Mouse (Mus musculus) ES-E14 (cell line): ENCODE data around the gene Haghl. TPM values are rescaled to one million over a fixed set of nuclear protein-coding genes. Genes with fewer than 3 reads are reported as not detected.
A peak's percentile ranks its signal among the peaks of the same experiment; 100 is the strongest.

ENCODE experiments used
- DNase-seq: peaks from one replicate; pipeline ENCODE4 v3.0.0-alpha.2; 2013; ENCODE audit warnings: low read depth, low spot score
- H3K27ac ChIP-seq: 2 replicates; pipeline ENCODE4 v1.5.1; 2012; ENCODE audit warnings: low read depth, mild to moderate bottlenecking, low read length, moderate library complexity, mixed read lengths; ENCODE audit not compliant: poor library complexity, insufficient read depth, severe bottlenecking
- H3K36me3 ChIP-seq: 2 replicates; pipeline ENCODE4 v1.6.1; 2012; ENCODE audit warnings: mild to moderate bottlenecking, low read length, moderate library complexity, mixed read lengths; ENCODE audit not compliant: control insufficient read depth, poor library complexity, insufficient read depth, severe bottlenecking
- H3K4me1 ChIP-seq, 2 experiments: fragments of 150-350 bp in 1 of 2; sonication (generic) in 1 of 2; 2 replicates each; pipeline ENCODE4 v1.6.1; 2012; ENCODE audit warnings: low read length in 2 of 2, mild to moderate bottlenecking in 1 of 2, mixed read lengths in 1 of 2; ENCODE audit not compliant: control insufficient read depth in 2 of 2, insufficient read depth in 2 of 2, poor library complexity in 1 of 2
- H3K4me3 ChIP-seq, 2 experiments: fragments of 150-350 bp in 1 of 2; sonication (generic) in 1 of 2; 2 replicates each; pipeline ENCODE4 v1.5.1; 2012; ENCODE audit warnings: low read length in 2 of 2, low read depth in 1 of 2, mild to moderate bottlenecking in 1 of 2, mixed read lengths in 1 of 2; ENCODE audit not compliant: insufficient read depth in 1 of 2, poor library complexity in 1 of 2, severe bottlenecking in 1 of 2
- H3K9ac ChIP-seq: 2 replicates; pipeline ENCODE4 v1.6.1; 2012; ENCODE audit warnings: low read depth, mild to moderate bottlenecking, low read length, mixed read lengths; ENCODE audit not compliant: poor library complexity, insufficient read depth, severe bottlenecking
- H3K9me3 ChIP-seq: fragments of 150-350 bp; sonication (generic); 2 replicates; pipeline ENCODE4 v1.6.1; 2012; ENCODE audit warnings: low read depth, mild to moderate bottlenecking, low read length; ENCODE audit not compliant: control insufficient read depth, insufficient read depth
- CHD2 ChIP-seq: IDR thresholded peaks from 2 replicates; pipeline ENCODE4 v1.6.1; 2014; ENCODE audit warnings: mild to moderate bottlenecking, low read depth, low read length, inconsistent platforms
- HCFC1 ChIP-seq: IDR thresholded peaks from 2 replicates; pipeline ENCODE4 v1.6.1; 2012; ENCODE audit warnings: low read length, inconsistent platforms, borderline replicate concordance; ENCODE audit not compliant: insufficient read depth
- MAFK ChIP-seq: IDR thresholded peaks from 2 replicates; pipeline ENCODE4 v1.6.1; 2014; ENCODE audit warnings: mild to moderate bottlenecking, low read depth, low read length, inconsistent platforms; ENCODE audit not compliant: insufficient read depth
- ZC3H11A ChIP-seq: IDR thresholded peaks from 2 replicates; pipeline ENCODE4 v1.6.1; 2012; ENCODE audit warnings: low read depth, mild to moderate bottlenecking, inconsistent platforms, low read length, borderline replicate concordance
- ZNF384 ChIP-seq: IDR thresholded peaks from 2 replicates; pipeline ENCODE4 v1.6.1; 2012; ENCODE audit warnings: low read depth, low read length, inconsistent platforms
- in situ Hi-C, 2 experiments: fragments of 600-800 bp; cut with MboI; formaldehyde crosslinking; loops; one replicate each; pipeline ENCODE4 v1.15.1; 2025; ENCODE audit warnings: low sequenced_read_pairs in 2 of 2, inconsistent platforms in 1 of 2; ENCODE audit not compliant: unreplicated experiment in 2 of 2
- total RNA-seq: library from RNA; depleted of rRNA; stranded (reverse); fragments of 300-350 nt; gene quantifications from 2 replicates; pipeline ENCODE4 v1.2.3, GENCODE M21; 2012

The Haghl gene
- total RNA-seq, 1 experiment: 14.5 TPM

- in situ Hi-C loops: no loop called here
- H3K4me3 ChIP-seq: peak within 1 kb of the TSS; percentile 78 to 98
- H3K9me3 ChIP-seq: no peaks in the 10 kb centered on the region
- H3K36me3 ChIP-seq: peaks cover 22% of the 10 kb centered on the region; the same call in 1 of the 2 replicates
- H3K4me1 ChIP-seq: peaks cover 0 to 27% of the 10 kb centered on the region in 2 experiments; a peak in 2 of 4 replicates
- H3K9ac ChIP-seq: peak within 1 kb of the TSS; percentile 78
- no peak within 1 kb of the TSS for H3K27ac ChIP-seq
- TF ChIP-seq CHD2: no peak
- TF ChIP-seq ZC3H11A: no peak
- TF ChIP-seq HCFC1: peak; percentile 82
- no peak for TF ChIP-seq ZNF384
- no peak for TF ChIP-seq MAFK
- DNase-seq: peak; percentile 86
Measured at GRCm38 (mm10) chr17:25823452-25823851, 38.0 kb upstream of the Haghl start, which contains the start of gene Wdr24. TSS of gene Wdr24 (plus strand) at chr17:25823627.

DNA sequence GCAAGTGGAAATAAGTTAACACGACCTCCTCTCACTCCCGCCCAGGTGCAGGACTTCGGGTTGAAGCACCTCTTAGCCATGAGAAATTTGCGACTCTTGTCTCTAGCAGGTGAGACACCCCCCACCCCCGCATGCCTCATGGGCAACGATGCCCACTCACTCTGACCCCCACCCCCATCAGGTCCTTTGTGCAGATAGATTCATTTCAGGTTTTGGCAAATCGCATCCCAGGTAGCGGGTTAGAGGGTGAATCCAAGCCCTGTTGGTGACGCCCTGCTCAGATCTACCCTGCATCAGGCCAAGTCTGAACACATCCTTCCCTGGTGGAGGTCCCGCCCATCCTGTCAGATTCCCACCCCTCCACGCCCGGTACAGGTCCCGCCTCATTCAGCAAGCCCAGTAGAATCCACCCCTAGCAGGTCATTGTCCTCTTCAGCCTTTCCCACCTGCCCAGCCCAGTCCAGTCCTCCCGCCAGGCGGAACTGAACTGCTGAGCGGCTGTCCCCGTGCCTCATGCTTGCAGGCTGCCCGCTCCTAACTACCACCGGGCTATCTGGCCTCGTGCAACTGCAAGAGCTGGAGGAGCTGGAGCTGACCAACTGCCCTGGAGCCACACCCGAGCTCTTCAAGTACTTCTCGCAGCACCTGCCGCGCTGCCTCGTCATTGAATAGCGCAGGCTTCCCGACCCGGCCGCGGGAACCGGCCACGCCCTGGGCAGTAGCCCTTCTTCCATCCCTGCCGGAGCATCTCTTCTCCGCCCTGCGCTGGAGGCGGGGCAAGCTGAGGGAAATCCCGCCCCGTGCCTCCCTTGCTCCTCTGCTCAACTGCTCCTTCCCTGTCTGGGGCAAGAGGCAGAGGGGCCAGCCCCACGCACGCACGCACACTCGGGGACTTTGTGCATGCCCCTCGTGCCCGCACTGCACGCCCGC, 33.6 kb upstream of the Haghl start:
- TF ChIP-seq MAFK (no peak), HCFC1 (no peak), ZC3H11A (no peak), ZNF384 (no peak)
- peaks cover 2 to 11% of the 10 kb centered on the region in 2 experiments; a peak in 2 of 4 replicates for H3K4me1 ChIP-seq
- in situ Hi-C loops: no loop called here
- no peak for DNase-seq
- no peak overlapping the region for H3K27ac ChIP-seq
- no peaks in the 10 kb centered on the region for H3K36me3 ChIP-seq
- H3K9ac ChIP-seq: peak overlapping the region; percentile 29
- peak overlapping the region; percentile 61 to 67 for H3K4me3 ChIP-seq
- H3K9me3 ChIP-seq: no peaks in the 10 kb centered on the region

GRCm38 (mm10) chr17:25817662-25818061, 32.2 kb upstream of the Haghl start:
- no peak overlapping the region for H3K4me3 ChIP-seq
- peaks cover 2 to 9% of the 10 kb centered on the region in 2 experiments; a peak in 2 of 4 replicates for H3K4me1 ChIP-seq
- TF ChIP-seq HCFC1: no peak
- no peak overlapping the region for H3K9ac ChIP-seq
- in situ Hi-C loops: no loop called here
- H3K36me3 ChIP-seq: no peaks in the 10 kb centered on the region
- no peaks in the 10 kb centered on the region for H3K9me3 ChIP-seq
- no peak for DNase-seq
- no peak overlapping the region for H3K27ac ChIP-seq

- Histone ChIP-seq H3K9me3 (no peaks in the 10 kb centered on the region), H3K4me3 (no peak overlapping the region), H3K9ac (no peak overlapping the region)
Measured at GRCm38 (mm10) chr17:25813471-25813870, 28.0 kb upstream of the Haghl start.

More at GRCm38 (mm10) chr17:25813471-25813870, 28.0 kb upstream of the Haghl start:
- DNase-seq: peak; percentile 87
- peaks cover 2 to 7% of the 10 kb centered on the region in 2 experiments; a peak in 2 of 4 replicates for H3K4me1 ChIP-seq
- no peak overlapping the region for H3K27ac ChIP-seq
- no peaks in the 10 kb centered on the region for H3K36me3 ChIP-seq
- in situ Hi-C loops: no loop called here
- TF ChIP-seq ZNF384 (no peak), MAFK (no peak), HCFC1 (peak; percentile 57; the same call in 1 of the 2 replicates), ZC3H11A (no peak)
